Mouse (Mus musculus) kidney, adult 2 months (tissue): ENCODE results near the gene Sgce.

Source experiments
- CTCF ChIP-seq: fragments of 200-500 bp; conservative IDR thresholded peaks from 2 replicates; pipeline ENCODE4 v1.5.1; 2011; ENCODE audit warnings: low read depth, mild to moderate bottlenecking, control low read depth, low read length, moderate library complexity, mixed read lengths; ENCODE audit not compliant: insufficient read depth, insufficient read length
- POLR2A ChIP-seq: fragments of 200-500 bp; IDR thresholded peaks from one replicate; pipeline ENCODE4 v1.6.1; 2011; ENCODE audit warnings: low read depth, low read length, control low read depth

GRCm38 (mm10) chr6:4708971-4709370 lies 38.0 kb downstream of the Sgce start:
- TF ChIP-seq POLR2A = no peak
- no peak for TF ChIP-seq CTCF
